Mouse (Mus musculus): ENCODE measurements around the gene Tbc1d4. TPM values are rescaled to one million over a fixed set of nuclear protein-coding genes. Genes with fewer than 3 reads are reported as not detected.

The Tbc1d4 gene
- total and polyA plus RNA-seq, 3 experiments, result not detected

DNA sequence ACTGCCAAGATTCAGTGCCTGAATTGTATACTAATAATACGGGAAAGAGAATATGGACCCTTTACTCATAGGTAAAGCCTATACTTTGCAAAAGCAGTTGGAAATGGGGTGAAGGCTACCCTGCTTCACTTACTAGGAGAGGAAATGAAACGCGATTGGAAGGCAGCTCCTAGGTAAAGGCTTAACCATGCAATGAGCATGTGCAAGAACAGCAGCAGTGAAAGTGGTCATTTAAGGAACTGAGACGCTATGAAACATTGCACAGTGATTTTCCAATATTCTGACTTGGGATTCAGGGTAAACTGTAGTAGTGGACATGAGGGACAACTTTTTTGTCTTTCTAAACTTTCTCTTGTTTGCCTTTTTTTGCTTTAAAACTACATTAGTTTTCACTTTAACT lies 140.8 kb downstream of the Tbc1d4 start:
- no peak overlapping the region for H3K27ac ChIP-seq (ENCODE audit: control insufficient read depth, low read depth, low read length)
- no peaks in the 10 kb centered on the region for H3K36me3 ChIP-seq (ENCODE audit: control insufficient read depth in 1 of 2, insufficient read depth in 2 of 2, low read length in 2 of 2)
- TF ChIP-seq MYB (IDR thresholded peaks at IDR 0.05; ENCODE audit: low read depth, low read length) (no peak), UBTF (IDR thresholded peaks at IDR 0.05; ENCODE audit: borderline replicate concordance, insufficient read depth, low read depth, low read length) (no peak), SMC3 (IDR thresholded peaks at IDR 0.05; ENCODE audit: low read depth, low read length) (no peak), ZKSCAN1 (IDR thresholded peaks at IDR 0.05; ENCODE audit: low read depth, low read length) (no peak), JUND (IDR thresholded peaks at IDR 0.05; ENCODE audit: low read depth, low read length) (no peak), MAFK (IDR thresholded peaks at IDR 0.05; ENCODE audit: borderline replicate concordance, low read depth, low read length) (no peak), MYC (IDR thresholded peaks at IDR 0.05; ENCODE audit: low read depth, low read length) (no peak), TAL1 (IDR thresholded peaks at IDR 0.05; ENCODE audit: low read length) (no peak), CTCF (IDR thresholded peaks at IDR 0.05 in 2 of 3, conservative IDR thresholded peaks at IDR 0.05 in 1 of 3; ENCODE audit: control insufficient read depth in 1 of 3, insufficient read depth in 1 of 3, low read depth in 2 of 3, low read length in 3 of 3, poor library complexity in 1 of 3, severe bottlenecking in 1 of 3) (no peak), CHD2 (IDR thresholded peaks at IDR 0.05; ENCODE audit: low read length) (no peak)
- DNase-seq (ENCODE audit: low read depth, low spot score), result no peak
- H3K27me3 ChIP-seq (ENCODE audit: control insufficient read depth in 1 of 2, insufficient read depth in 2 of 2, low read length in 2 of 2), result no peaks in the 10 kb centered on the region
- H3K9me3 ChIP-seq (replicated peaks; ENCODE audit: insufficient read depth, low read length), result no peaks in the 10 kb centered on the region
- no peaks in the 10 kb centered on the region for H3K4me1 ChIP-seq (ENCODE audit: control insufficient read depth in 1 of 2, insufficient read depth in 2 of 2, low read length in 2 of 2)
- H3K79me2 ChIP-seq (ENCODE audit: control insufficient read depth, insufficient read depth, low read length, poor library complexity), result no peaks in the 10 kb centered on the region
- no peak overlapping the region for H3K9ac ChIP-seq (ENCODE audit: control insufficient read depth, low read depth, low read length, poor library complexity, severe bottlenecking)
- H3K4me3 ChIP-seq (ENCODE audit: control insufficient read depth in 1 of 2, insufficient read depth in 1 of 2, low read depth in 2 of 2, low read length in 2 of 2), result no peak overlapping the region

DNA sequence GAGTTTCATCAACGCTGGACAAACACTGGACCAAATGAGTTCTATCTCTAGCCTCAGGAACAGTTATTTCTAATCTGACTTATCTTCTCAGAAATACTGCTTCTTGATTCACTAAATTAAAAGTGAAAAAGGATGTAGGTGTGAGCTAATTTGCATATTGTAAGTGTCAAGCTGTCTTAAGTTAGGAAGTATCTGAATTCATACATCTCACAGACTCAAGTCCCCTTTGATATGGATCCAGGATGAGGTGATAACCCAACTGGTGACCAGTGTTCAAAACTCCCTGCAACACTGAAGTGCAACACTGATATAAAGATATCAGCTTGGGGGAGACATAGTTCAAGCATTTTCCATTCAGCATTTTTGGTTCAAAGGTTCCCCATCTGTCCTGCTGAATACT lies 141.5 kb downstream of the Tbc1d4 start:
- Histone ChIP-seq H3K9ac (ENCODE audit: control insufficient read depth, low read depth, low read length, poor library complexity, severe bottlenecking) (no peak overlapping the region), H3K9me3 (replicated peaks; ENCODE audit: insufficient read depth, low read length) (no peaks in the 10 kb centered on the region), H3K27ac (ENCODE audit: control insufficient read depth, low read depth, low read length) (no peak overlapping the region), H3K4me1 (ENCODE audit: control insufficient read depth in 1 of 2, insufficient read depth in 2 of 2, low read length in 2 of 2) (no peaks in the 10 kb centered on the region), H3K36me3 (ENCODE audit: control insufficient read depth in 1 of 2, insufficient read depth in 2 of 2, low read length in 2 of 2) (no peaks in the 10 kb centered on the region), H3K79me2 (ENCODE audit: control insufficient read depth, insufficient read depth, low read length, poor library complexity) (no peaks in the 10 kb centered on the region), H3K4me3 (ENCODE audit: control insufficient read depth in 1 of 2, insufficient read depth in 1 of 2, low read depth in 2 of 2, low read length in 2 of 2) (no peak overlapping the region), H3K27me3 (ENCODE audit: control insufficient read depth in 1 of 2, insufficient read depth in 2 of 2, low read length in 2 of 2) (no peaks in the 10 kb centered on the region)
- DNase-seq (ENCODE audit: low read depth, low spot score), result no peak
- no peak for TF ChIP-seq RCOR1 (IDR thresholded peaks at IDR 0.05; ENCODE audit: low read depth, low read length)
- TF ChIP-seq RAD21 (IDR thresholded peaks at IDR 0.05; ENCODE audit: low read depth, low read length), result no peak
- TF ChIP-seq E2F4 (IDR thresholded peaks at IDR 0.05; ENCODE audit: borderline replicate concordance, low read depth, low read length), result no peak
- TF ChIP-seq CTCF (IDR thresholded peaks at IDR 0.05 in 2 of 3, conservative IDR thresholded peaks at IDR 0.05 in 1 of 3; ENCODE audit: control insufficient read depth in 1 of 3, insufficient read depth in 1 of 3, low read depth in 2 of 3, low read length in 3 of 3, poor library complexity in 1 of 3, severe bottlenecking in 1 of 3), result no peak
- no peak for TF ChIP-seq NRF1 (IDR thresholded peaks at IDR 0.05; ENCODE audit: insufficient read depth, low read depth, low read length, poor library complexity, severe bottlenecking)
- TF ChIP-seq GATA1 (IDR thresholded peaks at IDR 0.05; ENCODE audit: low read depth, low read length), result no peak
- TF ChIP-seq POLR2A (IDR thresholded peaks at IDR 0.05; ENCODE audit: control insufficient read depth in 1 of 2, insufficient read depth in 1 of 2, low read depth in 1 of 2, low read length in 2 of 2, poor library complexity in 1 of 2), result no peak
- TF ChIP-seq KAT2A (conservative IDR thresholded peaks at IDR 0.05; ENCODE audit: low read depth, low read length), result no peak
- no peak for TF ChIP-seq CHD1 (IDR thresholded peaks at IDR 0.05; ENCODE audit: low read depth, low read length)
- TF ChIP-seq ZKSCAN1 (IDR thresholded peaks at IDR 0.05; ENCODE audit: low read depth, low read length), result no peak
- no peak for TF ChIP-seq BHLHE40 (IDR thresholded peaks at IDR 0.05; ENCODE audit: borderline replicate concordance, low read depth, low read length)
- TF ChIP-seq ZMIZ1 (IDR thresholded peaks at IDR 0.05; ENCODE audit: low read depth, low read length), result no peak
- TF ChIP-seq UBTF (IDR thresholded peaks at IDR 0.05; ENCODE audit: borderline replicate concordance, insufficient read depth, low read depth, low read length), result no peak
- TF ChIP-seq MXI1 (IDR thresholded peaks at IDR 0.05; ENCODE audit: low read depth, low read length), result no peak

Measured in MEL (cell line).